Mouse (Mus musculus): Measurements from ENCODE around the gene Arhgap42.
A peak's percentile ranks its signal among the peaks of the same experiment; 100 is the strongest.

Gene Arhgap42

GRCm38 (mm10) chr9:9210464-9210863 is 28.4 kb downstream of the Arhgap42 start:
- DNase-seq (ENCODE audit: low read depth, low spot score) = no peak

GRCm38 (mm10) chr9:9208205-9208604 is 30.7 kb downstream of the Arhgap42 start:
- DNase-seq (ENCODE audit: low read depth, low spot score) = no peak

DNA sequence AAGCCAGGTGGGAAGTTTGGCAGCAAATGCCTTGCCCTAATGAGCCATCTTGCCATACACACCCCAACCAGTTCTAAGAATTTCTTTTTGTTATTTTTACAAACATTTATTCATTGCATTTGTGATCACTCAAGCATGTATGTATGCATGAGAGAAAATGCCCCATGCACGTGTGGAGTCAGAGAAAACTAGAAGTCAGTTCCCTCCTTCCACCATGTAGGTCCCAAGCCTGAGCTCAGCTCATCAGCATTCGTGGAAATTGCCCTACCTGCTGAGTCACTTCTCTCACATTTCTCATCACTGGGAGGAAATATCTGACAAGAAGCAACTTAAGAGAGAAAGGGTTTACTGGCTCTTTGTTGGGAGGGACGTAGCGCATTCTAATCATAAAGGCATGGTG is 31.6 kb downstream of the Arhgap42 start:
- DNase-seq (ENCODE audit: low read depth, low spot score) = no peak

GRCm38 (mm10) chr9:9200827-9201388 is 38.0 kb downstream of the Arhgap42 start:
- DNase-seq (ENCODE audit: low read depth, low spot score) = no peak

GRCm38 (mm10) chr9:9199170-9199841 is 39.6 kb downstream of the Arhgap42 start:
- peak; percentile 50 for DNase-seq (ENCODE audit: low read depth, low spot score)

DNA sequence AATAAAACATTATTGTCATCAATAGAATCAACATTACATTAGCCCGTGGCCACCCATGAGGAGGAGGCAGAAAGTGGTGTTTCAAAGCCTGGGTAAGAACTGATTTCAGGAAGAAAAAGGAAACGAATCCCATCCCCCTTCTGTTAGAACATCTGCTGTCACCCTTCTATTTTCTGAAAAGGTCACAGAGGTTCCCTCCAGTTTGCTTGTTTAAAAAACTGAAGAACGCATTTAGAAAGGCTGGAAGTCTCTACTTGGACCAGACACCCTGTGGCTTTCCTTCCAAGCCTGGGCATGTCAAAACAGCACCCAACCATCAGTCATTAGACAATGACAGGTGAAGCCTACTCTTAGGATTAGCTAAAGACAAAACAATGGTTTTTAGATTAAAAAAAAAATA is 40.3 kb downstream of the Arhgap42 start:
- DNase-seq (ENCODE audit: low read depth, low spot score) = peak; percentile 18

GRCm38 (mm10) chr9:9196046-9196445 is 42.9 kb downstream of the Arhgap42 start:
- no peak for DNase-seq (ENCODE audit: low read depth, low spot score)

- no peak for DNase-seq (ENCODE audit: low read depth, low spot score)
Observed at GRCm38 (mm10) chr9:9194496-9194895, 44.4 kb downstream of the Arhgap42 start.

- no peak for DNase-seq (ENCODE audit: low read depth, low spot score)
Observed at GRCm38 (mm10) chr9:9192716-9193115, 46.2 kb downstream of the Arhgap42 start.

- DNase-seq (ENCODE audit: low read depth, low spot score) = no peak
Observed at GRCm38 (mm10) chr9:9190835-9191234, 48.1 kb downstream of the Arhgap42 start.

DNA sequence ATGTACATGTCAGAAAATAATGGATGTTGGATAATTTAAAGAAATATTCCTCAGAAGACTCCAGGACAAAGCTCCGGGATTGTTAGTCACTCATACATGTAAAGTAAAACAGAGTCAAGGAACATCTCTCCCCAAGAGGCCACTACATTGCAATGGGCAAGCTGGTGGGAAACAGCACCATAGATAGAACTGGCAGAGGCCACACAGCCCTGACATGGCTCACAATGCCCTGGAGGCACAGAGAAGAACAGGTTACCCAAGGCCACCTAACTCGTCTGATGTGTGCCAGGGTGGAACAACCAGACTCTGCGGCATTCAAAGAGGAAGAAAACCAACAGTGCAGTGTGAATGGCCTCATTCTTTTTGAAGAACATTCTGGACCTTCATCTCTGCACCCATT is 50.7 kb downstream of the Arhgap42 start:
- no peak for DNase-seq (ENCODE audit: low read depth, low spot score)

- no peak for DNase-seq (ENCODE audit: low read depth, low spot score)
Observed at GRCm38 (mm10) chr9:9177745-9178144, 61.2 kb downstream of the Arhgap42 start.

DNA sequence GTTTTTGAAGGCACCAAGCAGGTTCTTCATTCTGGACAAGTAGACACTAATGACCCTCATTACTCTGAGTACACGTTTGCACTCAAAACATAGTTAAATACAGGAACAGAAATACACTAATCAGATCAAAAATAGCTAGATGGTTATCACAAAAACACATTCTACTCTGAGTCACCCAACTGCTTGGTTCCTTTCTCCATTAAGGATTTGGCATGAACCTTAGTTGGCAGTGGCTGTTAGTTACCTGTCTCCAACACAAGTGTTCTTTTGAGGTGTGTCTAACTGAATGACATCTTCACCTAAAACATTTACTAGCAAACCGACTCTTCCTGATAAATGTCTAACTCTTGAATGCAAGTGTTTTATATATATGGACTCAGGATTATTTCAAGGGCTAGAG is 64.0 kb downstream of the Arhgap42 start:
- DNase-seq (ENCODE audit: low read depth, low spot score) = no peak

DNA sequence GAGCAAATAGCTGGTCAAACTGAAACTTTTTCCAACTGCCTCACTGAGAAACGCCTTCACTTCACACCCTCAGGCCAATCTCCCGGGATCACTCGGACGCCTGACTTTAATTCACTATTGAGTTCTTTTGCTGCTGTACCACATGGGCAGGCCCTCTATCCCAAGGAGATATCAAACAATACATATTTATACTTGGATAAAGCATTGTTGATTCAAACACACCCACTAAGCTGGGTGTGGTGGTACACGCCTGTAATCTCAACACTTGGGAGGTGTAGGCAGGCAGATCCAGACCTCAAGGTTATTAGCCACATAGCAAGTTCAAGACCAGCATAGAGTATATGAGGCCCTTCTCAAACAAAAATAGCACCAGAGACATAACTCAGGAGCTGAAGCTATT is 64.7 kb downstream of the Arhgap42 start:
- DNase-seq (ENCODE audit: low read depth, low spot score) = no peak

DNA sequence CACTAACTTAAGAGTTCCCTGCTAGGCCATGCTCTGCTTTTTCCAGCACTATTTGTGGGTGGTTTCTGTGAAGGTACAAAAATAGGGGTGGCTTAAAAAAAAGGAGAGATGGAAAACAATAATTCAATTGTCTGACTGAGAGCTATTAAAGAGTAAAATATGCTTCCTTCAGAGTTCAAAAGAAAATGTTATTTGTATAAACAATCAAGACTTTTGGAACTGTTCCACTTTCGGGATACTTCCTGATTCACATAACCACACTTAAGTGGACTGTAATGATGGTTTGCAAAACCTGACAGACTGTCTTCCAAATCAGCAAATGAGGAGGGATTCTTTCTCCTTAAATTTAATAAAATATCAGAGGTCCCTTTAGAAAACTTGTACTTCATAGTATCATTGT is 65.8 kb downstream of the Arhgap42 start:
- no peak for DNase-seq (ENCODE audit: low read depth, low spot score)

DNA sequence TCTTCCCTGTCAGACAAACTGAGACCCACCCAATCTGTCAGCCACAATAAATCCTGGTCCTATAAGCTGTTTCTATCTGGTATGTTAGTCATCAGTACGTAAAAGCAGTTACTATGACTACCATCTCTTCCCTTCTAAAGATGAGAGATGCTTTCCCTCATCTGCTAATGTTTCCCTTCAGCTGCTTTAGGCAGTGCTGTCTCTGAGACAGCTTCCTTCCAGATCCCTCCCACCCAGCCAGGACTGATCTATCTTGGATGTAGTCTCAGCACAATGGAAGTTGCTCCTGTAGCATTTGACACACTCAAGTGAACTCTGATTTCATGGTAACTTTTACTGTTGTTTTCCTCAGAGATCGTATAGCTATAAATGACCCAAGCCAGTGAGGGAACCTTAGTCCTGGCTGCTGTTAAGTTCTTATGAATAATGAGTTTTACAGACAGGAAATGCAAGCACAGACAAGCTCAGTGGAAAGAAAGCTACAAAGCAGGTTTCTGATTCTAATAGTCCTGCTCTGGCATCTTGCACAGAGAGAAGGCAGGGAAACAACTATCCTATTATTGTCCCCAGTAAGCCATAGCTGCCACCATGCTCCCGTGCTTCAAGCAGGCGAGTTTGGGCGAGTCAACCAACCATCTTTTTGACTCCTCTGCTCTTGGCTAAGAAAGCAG is 67.6 kb downstream of the Arhgap42 start:
- DNase-seq (ENCODE audit: low read depth, low spot score) = peak; percentile 18

GRCm38 (mm10) chr9:9165641-9166063 is 73.2 kb downstream of the Arhgap42 start:
- DNase-seq (ENCODE audit: low read depth, low spot score) = no peak

GRCm38 (mm10) chr9:9160736-9161135 is 78.2 kb downstream of the Arhgap42 start:
- no peak for DNase-seq (ENCODE audit: low read depth, low spot score)

DNA sequence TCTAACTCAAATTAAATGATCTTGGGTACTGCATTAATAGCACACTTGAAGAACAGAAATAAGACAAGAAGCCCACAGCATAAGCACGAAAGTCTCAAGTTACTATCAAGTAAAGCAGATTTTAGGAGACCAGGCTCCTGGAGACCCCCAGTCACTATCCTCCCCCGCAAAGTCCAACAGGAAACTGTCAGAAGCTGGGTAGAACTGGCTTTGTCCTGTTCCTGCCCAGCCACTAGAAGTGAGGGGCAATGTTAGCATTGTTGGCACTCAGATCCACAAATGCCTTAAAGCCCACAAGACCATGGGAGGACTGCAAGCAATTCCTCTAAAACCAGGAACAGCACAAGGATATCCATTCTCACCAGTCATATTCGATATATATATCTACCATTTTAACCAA is 80.7 kb downstream of the Arhgap42 start:
- DNase-seq (ENCODE audit: low read depth, low spot score) = no peak

- no peak for DNase-seq (ENCODE audit: low read depth, low spot score)
Observed at GRCm38 (mm10) chr9:9157425-9157824, 81.5 kb downstream of the Arhgap42 start.

- DNase-seq (ENCODE audit: low read depth, low spot score) = no peak
Observed at GRCm38 (mm10) chr9:9154636-9155035, 84.3 kb downstream of the Arhgap42 start.

- DNase-seq (ENCODE audit: low read depth, low spot score) = no peak
Observed at GRCm38 (mm10) chr9:9144301-9145121, 94.4 kb downstream of the Arhgap42 start.
